Mouse (Mus musculus): Measurements from ENCODE around the gene Prkce.

Prkce gene

DNA sequence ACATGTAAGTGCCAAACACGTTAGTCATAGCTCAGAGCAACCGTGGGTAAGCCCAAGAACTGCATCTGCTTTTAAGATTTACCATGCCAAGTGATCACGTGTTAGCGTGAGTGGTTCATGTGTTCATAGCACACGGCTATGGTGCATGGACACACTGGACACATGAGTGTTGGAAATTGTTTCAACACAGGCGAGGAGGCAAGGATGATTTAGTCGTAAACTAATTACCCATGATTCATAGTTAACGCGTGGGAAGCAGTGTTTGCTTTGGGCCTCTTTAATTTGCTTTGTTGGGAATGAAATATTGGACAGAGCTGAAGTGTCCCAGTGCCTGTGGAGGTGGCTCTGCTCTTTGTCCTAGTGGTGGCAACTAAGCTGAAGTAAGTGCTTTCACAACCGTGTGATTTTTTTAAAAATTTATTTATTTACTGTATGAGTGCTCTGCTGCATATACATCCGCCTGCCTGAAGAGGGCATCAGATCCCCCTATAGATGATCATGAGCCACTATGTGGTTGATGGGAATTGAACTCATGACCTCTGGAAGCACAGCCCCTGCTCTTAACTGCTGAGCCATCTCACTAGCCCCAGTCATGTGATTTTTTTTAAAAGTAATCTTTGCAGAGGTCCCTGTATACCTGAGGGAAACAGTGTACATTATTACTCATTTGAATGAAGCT, 290.9 kb downstream of the Prkce start:
- in situ Hi-C loops (cut with MboI; ENCODE audit: unreplicated experiment in 2 of 2): no loop called here

DNA sequence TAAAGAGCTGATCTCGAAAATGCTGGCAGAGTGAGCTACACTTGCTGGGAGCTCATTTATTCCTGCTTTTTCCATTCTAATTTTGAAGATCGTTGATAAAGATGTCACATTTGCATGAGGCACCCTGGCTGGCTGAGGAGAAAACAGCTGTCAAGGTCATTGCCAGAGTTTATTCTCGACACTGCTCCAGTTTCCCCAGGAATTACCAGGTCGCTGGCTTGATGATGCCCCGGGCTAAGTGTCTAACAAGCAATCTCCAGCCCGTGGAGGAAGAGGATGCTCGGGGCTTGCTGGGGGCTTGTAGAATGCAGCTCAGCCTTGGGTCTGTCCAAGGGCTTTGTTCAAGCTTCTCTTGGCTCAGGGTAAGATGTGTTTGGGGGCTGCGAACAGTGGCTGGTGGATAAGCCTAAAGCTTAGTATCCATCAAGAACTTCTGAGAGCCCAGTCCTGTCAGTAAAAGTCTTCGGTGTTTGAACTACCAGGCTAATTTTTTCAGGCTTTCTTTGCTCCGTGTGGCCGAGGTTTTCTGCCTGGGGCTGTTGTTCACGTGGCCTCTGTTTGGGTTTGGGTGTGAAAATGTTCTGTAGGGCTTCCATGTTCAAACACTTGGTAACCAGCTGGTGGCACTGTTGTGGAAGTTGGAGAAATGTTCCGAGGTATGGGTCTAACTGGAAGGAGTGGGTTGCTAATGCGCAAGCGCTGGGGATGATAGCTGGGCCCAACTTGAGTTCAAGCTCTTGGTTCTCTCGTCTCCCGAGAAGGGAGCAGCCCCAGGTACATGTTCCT, 293.3 kb downstream of the Prkce start:
- in situ Hi-C loops (cut with MboI; ENCODE audit: unreplicated experiment in 2 of 2): no loop called here

DNA sequence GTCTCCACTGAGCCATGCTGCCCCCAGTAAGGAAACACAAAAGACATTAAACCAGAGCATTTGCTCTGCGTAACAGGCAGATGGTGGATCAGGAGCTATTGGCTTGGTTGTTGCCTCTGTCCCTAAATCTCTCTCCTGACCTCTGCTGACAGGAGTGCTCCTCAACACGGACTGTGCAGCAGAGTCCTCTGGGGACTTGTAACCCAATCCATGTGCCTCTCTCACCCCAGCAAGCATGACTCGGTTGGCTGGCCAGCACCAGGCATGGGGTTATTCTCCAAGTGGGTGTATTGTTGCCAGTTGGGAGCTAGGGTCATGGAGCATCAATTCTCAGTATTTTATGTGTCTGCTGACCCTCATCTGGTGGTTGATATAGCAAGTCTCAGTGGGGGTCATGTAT, 295.8 kb downstream of the Prkce start:
- in situ Hi-C loops (cut with MboI; ENCODE audit: unreplicated experiment in 2 of 2): no loop called here

DNA sequence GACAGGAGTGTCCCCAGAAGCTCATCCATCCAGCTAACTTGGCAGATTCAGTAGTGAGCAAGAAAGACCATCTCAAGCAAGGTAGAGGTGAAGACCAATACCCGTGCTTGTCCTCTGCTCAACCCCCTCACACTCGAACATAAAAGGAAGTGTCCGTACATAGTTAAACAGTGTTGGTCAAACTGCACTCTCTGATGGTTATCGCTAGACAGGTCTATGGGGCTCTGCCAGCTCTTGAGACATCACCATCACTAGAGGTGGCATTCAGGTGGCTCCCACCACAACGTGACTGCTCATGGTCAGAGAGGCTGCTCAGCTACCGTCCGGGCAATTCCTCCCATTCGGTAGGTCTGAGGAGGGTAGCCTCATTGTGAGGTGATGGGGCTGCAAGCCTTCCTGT, 296.6 kb downstream of the Prkce start:
- in situ Hi-C loops (cut with MboI; ENCODE audit: unreplicated experiment in 2 of 2): no loop called here

DNA sequence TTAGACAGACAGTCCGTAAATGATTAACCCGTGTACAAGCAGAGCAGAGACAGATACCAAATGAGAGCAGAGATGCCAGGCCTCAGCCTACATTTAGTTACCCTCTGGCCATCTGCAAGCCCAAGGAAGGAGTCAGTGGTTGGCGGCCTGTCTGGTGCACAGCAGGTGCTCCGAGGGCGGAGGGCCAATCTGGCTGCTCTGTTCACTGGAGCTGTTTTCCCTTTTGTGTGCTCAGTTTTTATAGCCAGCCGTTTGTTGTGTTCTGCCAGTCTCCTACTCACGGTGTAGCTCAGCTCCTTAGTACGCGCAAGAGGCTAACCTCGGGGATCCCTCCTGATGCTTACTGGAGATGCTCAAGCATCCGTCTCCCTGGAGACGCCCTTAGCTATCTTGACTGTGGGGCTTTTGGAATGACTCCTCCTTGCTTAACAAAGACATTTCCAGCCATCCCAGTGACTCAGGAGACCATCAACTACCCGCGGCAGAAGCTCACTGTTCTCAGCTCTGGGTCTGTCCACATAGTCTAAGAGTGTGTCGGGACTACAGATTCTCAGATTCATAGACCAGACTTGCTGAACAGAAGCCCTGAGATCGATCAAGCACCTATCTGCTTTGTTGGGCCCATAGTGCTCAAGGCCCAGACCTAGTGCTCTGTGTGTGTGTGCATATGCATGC, 297.2 kb downstream of the Prkce start:
- in situ Hi-C loops (cut with MboI; ENCODE audit: unreplicated experiment in 2 of 2): no loop called here

DNA sequence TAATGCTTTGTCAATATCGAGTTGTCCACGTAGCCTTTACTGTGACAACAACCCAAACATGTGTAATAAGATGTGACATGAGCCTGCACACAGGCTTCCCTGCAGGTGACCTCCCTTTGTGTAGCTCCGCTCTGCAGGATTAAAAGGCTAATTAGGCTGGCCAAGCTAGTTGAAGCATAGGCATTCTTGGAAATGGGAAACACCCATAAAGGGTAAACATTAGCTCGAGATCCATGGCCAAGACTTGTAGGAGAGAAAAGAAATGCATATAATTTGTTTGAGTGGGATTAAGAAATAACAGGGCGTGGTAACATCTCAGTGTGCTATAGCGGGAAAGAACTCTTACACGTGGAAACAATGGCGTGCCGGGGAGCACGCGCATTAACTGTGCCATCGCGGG, 298.3 kb downstream of the Prkce start:
- in situ Hi-C loops (cut with MboI; ENCODE audit: unreplicated experiment in 2 of 2): no loop called here

DNA sequence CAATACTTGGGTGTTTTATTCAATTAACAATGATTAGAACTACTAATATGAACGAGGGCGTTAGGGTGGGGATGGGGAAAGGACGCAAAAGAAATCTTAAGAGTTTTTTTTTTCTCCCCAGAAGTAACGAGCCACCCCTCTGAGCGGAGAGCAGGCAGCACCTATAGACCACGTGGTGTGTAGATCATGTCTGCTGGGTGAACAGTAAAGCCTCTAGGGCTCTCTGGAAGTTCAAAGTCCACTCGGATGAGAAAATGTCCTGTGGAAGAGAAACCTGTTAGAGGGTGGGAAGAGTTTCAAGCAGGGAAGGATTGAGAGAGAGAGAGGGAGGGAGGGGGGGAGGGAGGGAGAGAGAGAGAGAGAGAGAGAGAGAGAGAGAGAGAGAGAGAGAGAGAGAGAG, 298.8 kb downstream of the Prkce start:
- in situ Hi-C loops (cut with MboI; ENCODE audit: unreplicated experiment in 2 of 2): no loop called here

DNA sequence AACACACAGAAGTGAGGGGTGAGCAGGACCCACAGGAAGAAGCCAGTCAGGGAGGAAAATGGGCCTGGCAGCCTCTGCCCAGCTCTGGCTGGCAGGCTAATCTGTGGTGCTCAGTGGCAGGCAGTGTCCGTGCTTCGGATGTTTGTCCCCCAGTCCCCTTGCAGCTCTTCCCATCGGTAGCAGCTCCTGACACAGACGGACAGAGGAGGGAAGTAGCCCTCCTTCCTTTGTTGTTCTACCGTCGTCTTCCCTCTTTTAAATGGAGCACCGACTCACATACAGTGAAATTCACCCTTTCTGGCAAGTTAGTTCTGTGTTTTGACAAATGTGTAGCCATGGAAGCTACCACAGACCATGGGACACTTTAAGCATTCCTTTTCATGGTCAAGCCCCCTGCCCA, 299.3 kb downstream of the Prkce start:
- in situ Hi-C loops (cut with MboI; ENCODE audit: unreplicated experiment in 2 of 2): no loop called here

DNA sequence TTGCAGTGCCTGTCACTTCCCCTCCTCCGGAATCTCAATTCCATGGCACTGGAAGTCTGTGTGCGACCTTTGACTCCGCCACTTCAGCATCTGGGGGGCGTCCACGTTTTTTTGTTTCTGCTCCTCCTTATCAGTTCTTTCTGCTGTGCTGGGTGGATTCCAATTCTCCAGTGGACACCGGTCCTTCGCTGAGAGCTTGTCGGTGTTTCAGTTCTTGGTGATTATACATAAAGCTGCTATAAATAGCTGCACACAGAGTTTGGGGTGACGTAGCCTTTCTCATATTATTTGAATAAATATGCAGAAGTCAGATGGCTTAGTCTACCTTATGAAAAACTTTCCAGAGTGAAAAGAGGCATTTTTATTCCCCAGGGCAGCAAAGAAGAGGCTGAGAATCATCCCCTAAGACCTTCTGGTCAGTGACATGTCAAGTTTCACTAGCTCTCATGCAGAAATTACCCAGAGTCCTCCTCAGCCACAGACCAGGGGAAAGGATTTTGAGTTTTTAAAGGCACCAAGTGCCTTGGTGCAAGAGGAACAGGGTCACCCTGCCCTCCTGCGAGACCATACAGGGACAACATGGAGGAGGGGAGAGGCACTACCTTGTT, 299.8 kb downstream of the Prkce start:
- in situ Hi-C loops (cut with MboI; ENCODE audit: unreplicated experiment in 2 of 2): no loop called here

DNA sequence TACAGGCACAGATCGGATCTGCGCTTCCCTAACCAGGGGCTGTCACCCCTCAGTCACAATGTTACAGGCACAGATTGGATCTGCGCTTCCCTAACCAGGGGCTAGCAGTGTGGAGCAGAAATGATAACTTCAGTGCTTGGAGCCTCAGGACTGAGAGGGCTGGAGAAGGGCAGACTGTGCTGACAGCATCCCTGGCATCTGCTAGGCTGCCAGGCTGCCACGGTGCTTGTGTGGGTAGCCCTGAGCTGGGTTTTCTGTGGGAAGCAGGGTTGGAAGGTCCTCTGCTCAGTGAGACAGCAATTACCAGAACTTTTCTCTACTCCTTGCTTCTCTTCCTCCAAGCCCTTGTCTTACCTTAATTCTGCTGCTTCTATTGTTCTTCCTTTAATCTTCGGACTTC, 300.4 kb downstream of the Prkce start:
- in situ Hi-C loops (cut with MboI; ENCODE audit: unreplicated experiment in 2 of 2): no loop called here

DNA sequence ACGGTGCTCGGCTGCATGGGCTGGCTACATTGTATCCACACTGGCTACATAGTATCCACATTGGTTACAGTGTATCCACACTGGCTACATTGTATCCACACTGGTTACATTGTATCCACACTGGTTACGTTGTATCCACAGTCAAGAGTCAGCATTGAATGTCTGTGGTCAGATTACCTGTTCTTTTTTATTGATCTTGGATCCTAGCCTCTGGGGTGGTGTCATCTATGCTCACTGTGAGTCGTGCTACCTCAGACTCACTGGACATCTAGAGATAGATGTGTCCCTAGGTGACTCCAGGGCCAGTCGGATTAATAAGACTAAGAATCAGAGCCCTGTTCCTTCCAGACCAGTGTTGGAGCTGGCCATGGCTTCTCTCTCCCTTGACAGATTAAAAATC, 302.6 kb downstream of the Prkce start:
- in situ Hi-C loops (cut with MboI; ENCODE audit: unreplicated experiment in 2 of 2): loop anchor here in 1 of 2 experiments (5.0 kb wide), 1 partner anchor 308 kb away; no protein-coding TSS in a partner anchor

DNA sequence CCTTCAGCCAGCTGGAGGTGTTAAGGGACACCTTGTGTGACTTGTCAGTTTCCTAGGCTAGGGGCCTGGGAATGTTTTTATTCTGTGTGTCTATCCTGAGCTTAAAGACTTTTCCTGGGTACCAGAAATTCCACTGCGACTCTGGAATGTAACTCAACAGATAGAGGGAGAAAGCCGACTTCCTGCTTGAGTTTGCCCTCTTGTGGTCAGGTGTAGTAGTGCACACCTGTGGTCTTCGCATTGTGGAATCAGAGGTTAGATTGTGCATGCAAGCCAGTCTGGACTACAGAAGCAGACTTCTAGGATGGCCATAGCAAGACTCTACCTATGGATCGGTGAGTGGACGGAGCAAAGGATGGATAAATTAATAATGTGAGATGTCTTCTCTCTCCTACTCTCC, 304.1 kb downstream of the Prkce start:
- in situ Hi-C loops (cut with MboI; ENCODE audit: unreplicated experiment in 2 of 2): loop anchor here in 1 of 2 experiments (5.0 kb wide), 1 partner anchor 309 kb away; no protein-coding TSS in a partner anchor

DNA sequence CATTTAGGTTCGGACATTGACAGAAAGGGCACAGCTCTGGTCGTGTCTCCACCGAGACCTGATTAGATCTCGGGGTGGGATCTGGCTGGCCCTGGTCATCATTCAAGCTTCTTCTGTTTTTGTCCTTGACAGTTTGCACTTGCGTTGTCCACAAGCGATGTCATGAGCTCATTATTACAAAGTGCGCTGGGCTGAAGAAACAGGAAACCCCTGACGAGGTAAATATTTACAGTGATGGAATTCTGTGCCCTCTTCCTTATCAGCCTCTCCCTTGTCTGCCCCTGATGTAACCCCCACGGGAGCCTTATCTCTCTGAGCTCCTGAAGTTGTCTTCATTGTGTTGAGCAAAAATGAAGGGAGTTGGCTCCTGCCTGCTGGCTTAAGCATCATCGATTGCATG, 309.1 kb downstream of the Prkce start:
- in situ Hi-C loops (cut with MboI; ENCODE audit: unreplicated experiment in 2 of 2): loop anchor here in 1 of 2 experiments (25.0 kb wide), 2 partner anchors 561 to 786 kb away; partner anchors contain the start of genes Cript, Mcfd2 and Pigf

DNA sequence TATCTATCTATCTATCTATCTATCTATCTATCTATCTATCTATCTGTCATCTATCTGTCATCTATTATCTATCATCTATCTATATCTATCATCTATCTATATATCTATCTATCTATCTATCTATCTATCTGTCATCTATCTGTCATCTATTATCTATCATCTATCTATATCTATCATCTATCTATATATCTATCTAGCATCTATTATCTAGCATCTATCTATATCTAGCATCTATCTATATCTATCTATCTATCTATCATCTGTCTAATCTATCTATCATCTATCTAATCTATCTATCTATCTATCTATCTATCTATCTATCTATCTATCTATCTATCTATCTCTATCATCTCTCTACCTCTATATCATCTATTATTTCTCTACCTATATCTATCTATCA, 309.8 kb downstream of the Prkce start:
- in situ Hi-C loops (cut with MboI; ENCODE audit: unreplicated experiment in 2 of 2): loop anchor here in 1 of 2 experiments (25.0 kb wide), 2 partner anchors 560 to 785 kb away; partner anchors contain the start of genes Cript, Mcfd2 and Pigf

DNA sequence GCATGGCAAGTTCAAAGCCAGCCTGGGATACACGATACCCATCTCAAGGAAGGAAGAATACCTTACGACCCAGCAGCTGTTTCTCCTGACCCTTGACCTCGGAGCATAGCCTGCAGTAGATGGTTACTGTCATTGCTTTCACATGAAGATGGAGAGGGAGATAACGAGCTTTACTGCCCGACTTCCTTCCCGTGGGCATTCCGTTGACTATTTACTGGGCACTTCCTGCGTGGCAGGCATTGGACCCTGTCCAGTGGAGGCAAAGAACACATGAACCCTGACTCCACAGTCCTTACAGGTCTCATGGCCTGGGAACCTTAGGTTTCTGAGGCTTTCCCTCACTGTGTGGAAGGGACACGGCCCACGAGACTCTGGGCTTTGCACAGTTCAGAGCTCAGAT, 311.8 kb downstream of the Prkce start:
- in situ Hi-C loops (cut with MboI; ENCODE audit: unreplicated experiment in 2 of 2): loop anchor here in 1 of 2 experiments (25.0 kb wide), 2 partner anchors 558 to 783 kb away; partner anchors contain the start of genes Cript, Mcfd2 and Pigf

DNA sequence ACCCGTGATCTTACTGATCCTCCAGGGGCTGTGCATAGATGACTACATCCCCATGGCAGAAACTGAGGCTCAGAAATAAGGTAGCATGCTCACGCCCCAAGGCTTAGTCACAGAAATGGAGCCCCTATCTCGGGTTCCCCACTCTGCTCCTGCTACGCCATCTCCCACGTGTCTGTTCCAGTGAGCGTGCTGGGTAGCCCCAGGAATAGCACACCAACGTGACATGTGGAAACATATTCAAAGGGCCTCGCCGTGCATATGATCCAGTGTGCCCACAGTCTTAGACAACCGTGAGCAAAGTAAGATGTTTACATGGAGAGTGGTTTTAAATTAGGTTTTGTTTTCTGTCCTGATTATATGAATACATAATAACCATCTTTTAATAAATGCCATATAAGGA, 315.1 kb downstream of the Prkce start:
- in situ Hi-C loops (cut with MboI; ENCODE audit: unreplicated experiment in 2 of 2): loop anchor here in 1 of 2 experiments (25.0 kb wide), 2 partner anchors 555 to 780 kb away; partner anchors contain the start of genes Cript, Mcfd2 and Pigf

DNA sequence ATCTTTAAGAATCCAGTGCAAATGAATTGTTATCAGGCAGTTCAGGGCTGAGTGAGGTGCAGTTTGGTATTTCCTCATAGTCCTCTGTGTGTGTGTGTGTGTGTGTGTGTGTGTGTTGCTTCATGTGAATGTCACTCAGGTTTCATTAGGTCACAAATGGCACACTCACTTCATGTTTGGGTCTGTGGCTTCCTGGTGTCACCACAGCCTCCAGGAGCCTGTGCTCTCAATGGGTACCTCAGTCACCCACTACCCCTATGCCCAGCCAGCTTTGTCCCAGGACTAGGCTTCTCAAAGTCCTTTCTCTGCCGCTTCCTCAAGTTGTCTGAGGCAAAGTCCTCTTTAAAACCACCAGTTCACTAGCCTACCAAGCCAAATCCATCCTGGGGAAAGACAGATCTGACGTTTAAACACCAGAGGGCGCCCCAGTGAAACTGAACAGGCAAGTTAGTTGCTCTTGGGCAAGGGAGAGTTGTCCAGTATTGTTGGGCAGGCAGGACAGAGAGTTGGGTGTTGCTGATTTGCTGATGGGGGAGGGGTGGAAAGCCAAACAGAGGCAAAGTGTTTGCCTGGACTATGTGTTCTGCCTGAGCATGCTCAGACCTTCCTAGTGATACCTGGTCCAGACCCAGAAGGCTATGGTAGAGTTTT, 316.6 kb downstream of the Prkce start:
- in situ Hi-C loops (cut with MboI; ENCODE audit: unreplicated experiment in 2 of 2): loop anchor here in 1 of 2 experiments (25.0 kb wide), 2 partner anchors 553 to 778 kb away; partner anchors contain the start of genes Cript, Mcfd2 and Pigf

DNA sequence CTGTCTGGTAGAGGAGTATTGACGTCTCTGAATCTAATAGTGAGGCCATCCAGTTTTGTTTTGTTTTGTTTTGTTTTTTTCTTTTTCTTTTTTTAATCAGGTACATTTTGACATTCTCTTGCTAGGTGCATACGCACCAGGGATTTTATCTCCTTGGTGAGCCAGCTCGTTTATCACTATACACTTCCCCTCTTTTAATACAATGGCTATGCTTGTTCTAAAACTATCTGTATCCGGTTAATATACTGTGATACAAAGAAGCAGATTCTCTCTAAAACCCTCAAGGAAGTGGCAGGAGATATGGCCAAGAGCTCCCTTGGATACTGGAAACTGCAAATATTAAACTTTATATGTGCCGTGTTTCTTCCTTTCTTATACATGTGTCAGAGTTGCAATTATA, 319.1 kb downstream of the Prkce start:
- in situ Hi-C loops (cut with MboI; ENCODE audit: unreplicated experiment in 2 of 2): loop anchor here in 1 of 2 experiments (25.0 kb wide), 2 partner anchors 551 to 776 kb away; partner anchors contain the start of genes Cript, Mcfd2 and Pigf

DNA sequence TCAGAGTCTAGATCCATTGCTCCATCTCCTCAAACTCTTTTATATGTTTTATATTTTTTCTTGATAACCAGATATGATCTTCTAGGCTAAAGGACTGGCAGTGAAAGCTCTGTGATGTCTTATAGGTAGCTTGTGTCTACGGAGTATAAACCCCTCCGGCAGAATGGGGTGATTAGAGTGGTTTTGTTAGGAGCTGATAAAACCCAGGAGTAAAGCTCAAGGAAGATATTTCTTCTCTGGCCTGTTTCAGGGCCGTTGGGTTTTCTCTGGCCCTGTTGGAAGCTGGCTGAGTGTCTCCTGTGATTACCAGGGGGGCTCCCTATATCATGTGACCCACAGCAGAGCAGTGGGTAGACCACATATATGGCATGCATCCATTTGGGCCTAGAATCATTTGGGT, 319.9 kb downstream of the Prkce start:
- in situ Hi-C loops (cut with MboI; ENCODE audit: unreplicated experiment in 2 of 2): loop anchor here in 1 of 2 experiments (25.0 kb wide), 2 partner anchors 550 to 775 kb away; partner anchors contain the start of genes Cript, Mcfd2 and Pigf

DNA sequence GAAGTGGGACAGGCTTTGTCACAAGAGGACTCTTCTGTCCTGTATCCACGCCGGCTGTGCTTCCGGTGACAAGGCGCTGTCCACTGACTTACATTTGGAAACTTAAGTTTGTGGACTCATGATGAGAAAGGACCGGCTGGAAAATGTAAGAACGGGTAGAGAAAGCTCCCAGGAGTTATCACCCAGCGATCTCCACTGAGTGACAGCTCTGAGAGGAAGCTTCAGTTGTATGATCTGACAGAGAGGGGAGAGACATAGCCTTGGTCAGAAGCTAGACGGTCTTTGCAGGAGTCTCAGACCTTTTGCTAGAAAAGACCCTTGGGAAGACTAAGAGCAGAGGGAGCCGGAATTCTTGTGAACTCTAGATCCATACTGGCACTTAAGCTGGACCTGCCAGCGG, 322.2 kb downstream of the Prkce start:
- in situ Hi-C loops (cut with MboI; ENCODE audit: unreplicated experiment in 2 of 2): loop anchor here (5.0 to 25.0 kb wide), 4 partner anchors 322 to 772 kb away; partner anchors contain the start of genes Cript (in 1 of the 2), Mcfd2 (in 1 of the 2) and Pigf (in 1 of the 2)
